Mouse (Mus musculus): Measurements from ENCODE around the gene Ubtd2. TPM values are rescaled to one million over a fixed set of nuclear protein-coding genes. Genes with fewer than 3 reads are reported as not detected.
A peak's percentile ranks its signal among the peaks of the same experiment; 100 is the strongest.

Ubtd2 gene
- total and polyA plus RNA-seq, 2 experiments from 2014 or later = 11.6 to 22.1 TPM

DNA sequence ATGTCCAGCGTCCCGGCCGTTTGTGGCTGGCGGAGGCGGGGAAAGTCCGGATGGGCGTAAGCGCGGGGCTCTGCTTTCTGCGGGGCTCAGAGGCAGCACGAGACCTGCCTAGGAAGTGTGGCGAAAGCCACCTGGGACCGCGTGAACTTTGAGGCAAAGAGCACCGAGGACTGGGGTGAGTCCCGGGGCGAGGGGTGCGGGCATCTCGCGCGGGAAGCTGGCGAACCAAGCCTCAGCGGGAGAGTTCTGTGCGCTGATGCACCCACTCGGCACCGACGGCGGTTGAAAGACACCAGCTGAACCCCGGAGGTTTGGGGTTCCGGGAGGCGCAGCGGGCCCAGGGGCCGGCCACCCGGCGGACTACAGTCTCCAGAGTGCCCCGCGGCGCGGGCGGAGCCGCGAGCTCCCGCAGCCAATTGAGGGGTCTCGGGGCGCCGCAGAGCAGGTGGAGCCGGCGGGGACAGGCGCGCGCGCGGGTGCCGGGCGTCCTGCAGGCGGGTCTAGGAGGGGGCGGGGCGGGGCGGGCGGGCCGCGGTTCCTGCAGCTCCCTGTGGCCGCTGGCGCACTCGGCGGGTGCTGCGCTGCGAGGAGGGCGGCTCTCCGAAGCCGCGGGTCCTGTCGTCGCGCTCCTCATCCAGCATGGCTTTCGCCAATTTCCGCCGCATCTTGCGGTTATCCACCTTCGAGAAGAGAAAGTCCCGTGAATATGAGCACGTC lies 77.8 kb downstream of the Ubtd2 start, which contains the start of gene Stk10:
Stk10 (plus strand) TSS at position 541 of the 717 bp plus-strand sequence.
- ATAC-seq (ENCODE audit: insufficient read depth, low read depth) (peak; percentile 97), DNase-seq (ENCODE audit: low spot score) (peak; percentile 84)
- H3K36me3 ChIP-seq (replicated peaks; ENCODE audit: control insufficient read depth, insufficient read depth, low read length) = no peaks in the 10 kb centered on the region
- H3K4me3 ChIP-seq (ENCODE audit: low read depth, low read length) = peak within 1 kb of the TSS; percentile 73
- H3K4me2 ChIP-seq (ENCODE audit: low read depth, low read length) = peak within 1 kb of the TSS; percentile 97
- peaks cover 6% of the 10 kb centered on the region; the same call in 1 of the 2 replicates for H3K4me1 ChIP-seq (ENCODE audit: control insufficient read depth, insufficient read depth)
- H3K9me3 ChIP-seq (replicated peaks; ENCODE audit: control insufficient read depth, low read length) = no peaks in the 10 kb centered on the region
- peak within 1 kb of the TSS; percentile 49 for H3K9ac ChIP-seq (replicated peaks; ENCODE audit: low read depth, low read length)
- TF ChIP-seq EP300 (IDR thresholded peaks at IDR 0.05; ENCODE audit: low read depth) (no peak), CTCF (IDR thresholded peaks at IDR 0.05; ENCODE audit: low read depth) (no peak)
- under 1% methylated on average over 79 of the region's 82 CpGs for WGBS
- no peaks in the 10 kb centered on the region for H3K27me3 ChIP-seq (ENCODE audit: control insufficient read depth, insufficient read depth, low read length)
- peak within 1 kb of the TSS; percentile 55 for H3K27ac ChIP-seq (ENCODE audit: low read depth)

DNA sequence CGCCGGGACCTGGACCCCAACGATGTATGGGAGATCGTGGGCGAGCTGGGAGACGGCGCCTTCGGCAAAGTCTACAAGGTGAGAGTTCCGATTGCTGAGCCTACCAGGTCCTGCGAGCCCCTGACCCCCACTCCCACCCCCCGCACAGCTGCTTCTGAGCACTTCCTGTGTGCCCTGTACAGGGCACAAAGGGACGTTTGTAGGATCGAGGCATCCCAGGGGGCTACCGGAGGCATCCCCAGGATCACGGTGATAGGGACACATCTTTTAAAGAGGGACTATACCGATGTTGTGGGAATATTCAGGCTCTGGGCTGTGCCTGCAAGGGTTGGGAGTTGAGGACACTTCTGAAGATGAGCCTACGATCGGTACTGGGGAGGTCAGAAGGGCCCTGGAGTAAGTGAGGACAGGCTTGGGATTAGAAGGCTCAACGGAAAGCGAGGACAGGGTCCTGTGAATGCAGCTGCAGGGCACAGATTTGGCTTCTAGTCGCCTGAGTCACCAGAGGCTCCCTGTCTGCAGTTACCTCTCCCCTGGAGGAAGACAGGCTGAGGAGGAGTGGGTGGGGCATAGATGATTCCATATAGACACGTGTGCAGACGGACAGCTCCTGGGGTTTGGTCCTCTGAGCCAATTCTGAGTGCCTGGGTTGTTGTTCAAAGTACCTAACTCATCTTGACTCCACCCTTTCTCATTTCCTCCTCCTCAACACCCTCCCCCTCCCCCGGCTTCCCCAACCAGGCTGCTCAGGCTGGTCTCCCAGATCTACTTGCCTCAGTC lies 78.5 kb downstream of the Ubtd2 start:
- Histone ChIP-seq H3K4me2 (ENCODE audit: low read depth, low read length) (peak overlapping the region; percentile 97), H3K9me3 (replicated peaks; ENCODE audit: control insufficient read depth, low read length) (no peaks in the 10 kb centered on the region), H3K27ac (ENCODE audit: low read depth) (peak overlapping the region; percentile 17; the same call in 1 of the 2 replicates), H3K4me3 (ENCODE audit: low read depth, low read length) (peak overlapping the region; percentile 73), H3K27me3 (ENCODE audit: control insufficient read depth, insufficient read depth, low read length) (no peaks in the 10 kb centered on the region), H3K4me1 (ENCODE audit: control insufficient read depth, insufficient read depth) (peaks cover 14% of the 10 kb centered on the region), H3K36me3 (replicated peaks; ENCODE audit: control insufficient read depth, insufficient read depth, low read length) (no peaks in the 10 kb centered on the region), H3K9ac (replicated peaks; ENCODE audit: low read depth, low read length) (peak overlapping the region; percentile 49)
- 3% methylated on average over 24 of the region's 24 CpGs for WGBS
- ATAC-seq (ENCODE audit: insufficient read depth, low read depth) (peak; percentile 7; the same call in 1 of the 2 replicates), DNase-seq (ENCODE audit: low spot score) (no peak)
- TF ChIP-seq CTCF (IDR thresholded peaks at IDR 0.05; ENCODE audit: low read depth) (no peak), EP300 (IDR thresholded peaks at IDR 0.05; ENCODE audit: low read depth) (no peak)

DNA sequence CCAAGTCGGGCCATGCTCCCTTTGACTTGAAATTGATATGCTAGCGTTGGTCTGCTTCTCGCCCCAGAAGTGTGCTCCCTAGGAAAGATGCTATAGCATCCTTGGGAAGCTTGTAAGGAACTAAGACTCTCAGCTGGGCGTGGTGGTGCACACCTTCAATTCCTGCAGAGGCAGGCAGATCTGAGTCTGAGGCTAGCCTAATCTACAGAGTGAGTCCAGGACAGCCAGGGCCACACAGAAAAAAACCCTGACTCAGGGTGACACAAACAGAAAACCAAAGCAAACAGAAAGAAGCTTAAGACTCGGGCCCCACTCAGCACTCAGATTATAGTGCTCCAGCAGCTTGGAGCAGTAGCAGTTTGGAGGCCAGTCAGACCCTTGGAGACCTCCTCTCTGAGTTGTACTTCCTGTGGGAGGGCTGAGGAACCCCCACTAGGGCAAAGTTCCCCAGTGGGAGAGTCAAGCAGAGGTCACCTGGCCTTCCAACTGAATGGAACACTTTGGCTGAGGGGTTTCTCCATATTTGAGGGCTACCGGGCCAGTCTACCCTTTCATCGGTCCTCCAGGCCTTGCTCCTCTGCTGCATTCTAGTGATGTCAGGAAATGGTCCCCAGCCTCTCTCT lies 79.4 kb downstream of the Ubtd2 start:
- ATAC-seq (ENCODE audit: insufficient read depth, low read depth) = no peak
- TF ChIP-seq CTCF (IDR thresholded peaks at IDR 0.05; ENCODE audit: low read depth) (no peak), EP300 (IDR thresholded peaks at IDR 0.05; ENCODE audit: low read depth) (no peak)

DNA sequence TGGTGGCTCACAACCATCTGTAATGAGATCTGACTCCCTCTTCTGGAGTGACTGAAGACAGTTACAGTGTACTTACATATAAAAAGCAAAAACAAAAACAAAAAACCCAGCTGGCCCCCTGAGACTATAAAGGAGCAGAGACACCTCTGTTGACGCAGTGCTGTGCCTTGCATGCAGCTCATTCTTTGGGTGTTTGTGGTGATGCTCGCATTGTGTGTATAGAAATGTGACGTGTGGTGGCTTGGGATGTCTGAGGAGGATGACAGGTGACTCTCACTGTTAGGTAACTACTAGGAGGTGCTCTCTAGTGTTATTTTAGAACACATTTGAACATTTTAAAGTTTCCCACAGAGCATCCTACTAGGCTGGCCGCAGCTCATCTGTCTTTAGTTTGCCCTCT lies 80.5 kb downstream of the Ubtd2 start:
- H3K36me3 ChIP-seq (replicated peaks; ENCODE audit: control insufficient read depth, insufficient read depth, low read length) = no peaks in the 10 kb centered on the region
- ATAC-seq (ENCODE audit: insufficient read depth, low read depth) (no peak), DNase-seq (ENCODE audit: low spot score) (no peak)
- H3K27me3 ChIP-seq (ENCODE audit: control insufficient read depth, insufficient read depth, low read length) = no peaks in the 10 kb centered on the region
- H3K9ac ChIP-seq (replicated peaks; ENCODE audit: low read depth, low read length) = no peak overlapping the region
- WGBS = 97% methylated on average over 4 of the region's 4 CpGs
- H3K4me3 ChIP-seq (ENCODE audit: low read depth, low read length) = no peak overlapping the region
- H3K9me3 ChIP-seq (replicated peaks; ENCODE audit: control insufficient read depth, low read length) = no peaks in the 10 kb centered on the region
- no peak overlapping the region for H3K4me2 ChIP-seq (ENCODE audit: low read depth, low read length)
- peaks cover 21% of the 10 kb centered on the region for H3K4me1 ChIP-seq (ENCODE audit: control insufficient read depth, insufficient read depth)
- TF ChIP-seq CTCF (IDR thresholded peaks at IDR 0.05; ENCODE audit: low read depth) = no peak
- TF ChIP-seq EP300 (IDR thresholded peaks at IDR 0.05; ENCODE audit: low read depth) = no peak
- no peak overlapping the region for H3K27ac ChIP-seq (ENCODE audit: low read depth)

More for the DNA sequence above, 79.4 kb downstream of the Ubtd2 start:
- peak overlapping the region; percentile 97 for H3K4me2 ChIP-seq (ENCODE audit: low read depth, low read length)
- no peak for DNase-seq (ENCODE audit: low spot score)
- H3K4me1 ChIP-seq (ENCODE audit: control insufficient read depth, insufficient read depth) = peaks cover 20% of the 10 kb centered on the region
- no peaks in the 10 kb centered on the region for H3K9me3 ChIP-seq (replicated peaks; ENCODE audit: control insufficient read depth, low read length)
- 75% methylated on average over 7 of the region's 7 CpGs for WGBS
- no peaks in the 10 kb centered on the region for H3K27me3 ChIP-seq (ENCODE audit: control insufficient read depth, insufficient read depth, low read length)
- peak overlapping the region; percentile 10; the same call in 1 of the 2 replicates for H3K27ac ChIP-seq (ENCODE audit: low read depth)
- peak overlapping the region; percentile 73 for H3K4me3 ChIP-seq (ENCODE audit: low read depth, low read length)
- H3K9ac ChIP-seq (replicated peaks; ENCODE audit: low read depth, low read length) = no peak overlapping the region
- H3K36me3 ChIP-seq (replicated peaks; ENCODE audit: control insufficient read depth, insufficient read depth, low read length) = no peaks in the 10 kb centered on the region

DNA sequence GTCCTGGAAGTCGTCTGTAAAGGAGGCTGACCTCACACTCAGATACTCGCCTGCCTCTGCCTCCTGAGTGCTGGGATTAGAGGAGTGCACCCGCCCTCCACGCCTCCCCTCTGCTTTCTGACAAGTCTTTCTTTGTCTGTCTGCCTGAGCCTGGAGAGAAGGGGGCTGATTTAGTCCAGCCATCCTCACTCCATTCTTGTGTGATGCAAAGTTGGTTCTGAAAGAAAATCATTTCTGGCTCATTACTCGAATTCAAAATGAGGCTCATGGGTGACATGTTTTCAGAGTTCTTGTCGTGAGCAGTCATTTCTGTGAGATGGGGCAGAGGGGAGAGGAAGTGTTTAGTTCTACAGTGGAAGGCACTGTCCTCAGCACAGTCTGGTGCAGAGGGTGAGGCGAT lies 81.8 kb downstream of the Ubtd2 start:
- Histone ChIP-seq H3K9ac (replicated peaks; ENCODE audit: low read depth, low read length) (no peak overlapping the region), H3K27me3 (ENCODE audit: control insufficient read depth, insufficient read depth, low read length) (no peaks in the 10 kb centered on the region), H3K4me3 (ENCODE audit: low read depth, low read length) (no peak overlapping the region), H3K4me2 (ENCODE audit: low read depth, low read length) (no peak overlapping the region), H3K4me1 (ENCODE audit: control insufficient read depth, insufficient read depth) (peaks cover 26% of the 10 kb centered on the region), H3K27ac (ENCODE audit: low read depth) (no peak overlapping the region), H3K36me3 (replicated peaks; ENCODE audit: control insufficient read depth, insufficient read depth, low read length) (no peaks in the 10 kb centered on the region), H3K9me3 (replicated peaks; ENCODE audit: control insufficient read depth, low read length) (no peaks in the 10 kb centered on the region)
- DNase-seq (ENCODE audit: low spot score) (no peak), ATAC-seq (ENCODE audit: insufficient read depth, low read depth) (no peak)
- TF ChIP-seq EP300 (IDR thresholded peaks at IDR 0.05; ENCODE audit: low read depth) (no peak), CTCF (IDR thresholded peaks at IDR 0.05; ENCODE audit: low read depth) (no peak)
- WGBS = 62% methylated on average over 7 of the region's 7 CpGs

Measured in heart, postnatal 0 days (tissue).